Mouse (Mus musculus) gastrocnemius, postnatal 14 days (tissue): Measurements from ENCODE around the gene Bcar1. TPM values are rescaled to one million over a fixed set of nuclear protein-coding genes. Genes with fewer than 3 reads are reported as not detected.

Experiments used
- DNase-seq: peaks from one replicate; pipeline ENCODE4 v3.0.0; 2021; ENCODE audit warnings: mixed read lengths
- intact Hi-C: fragments of 180-260 bp; cut with DNase I; formaldehyde crosslinking; loops from one replicate; pipeline ENCODE4 v1.15.1; 2025; ENCODE audit warnings: low total_unique reads
- total RNA-seq, 2 experiments: library from RNA; stranded (reverse); gene quantifications; 2 replicates each; pipeline ENCODE4 v1.2.3; 2021

Bcar1 gene
- total RNA-seq, 2 experiments from 2014 or later = 15.5 to 17.4 TPM

GRCm38 (mm10) chr8:111726102-111726900 lies 17.3 kb downstream of the Bcar1 start:
- DNase-seq = peak; percentile 86
- intact Hi-C loops = no loop called here

- intact Hi-C loops = no loop called here
- DNase-seq = no peak
Measured at GRCm38 (mm10) chr8:111725341-111725740, 18.3 kb downstream of the Bcar1 start.

DNA sequence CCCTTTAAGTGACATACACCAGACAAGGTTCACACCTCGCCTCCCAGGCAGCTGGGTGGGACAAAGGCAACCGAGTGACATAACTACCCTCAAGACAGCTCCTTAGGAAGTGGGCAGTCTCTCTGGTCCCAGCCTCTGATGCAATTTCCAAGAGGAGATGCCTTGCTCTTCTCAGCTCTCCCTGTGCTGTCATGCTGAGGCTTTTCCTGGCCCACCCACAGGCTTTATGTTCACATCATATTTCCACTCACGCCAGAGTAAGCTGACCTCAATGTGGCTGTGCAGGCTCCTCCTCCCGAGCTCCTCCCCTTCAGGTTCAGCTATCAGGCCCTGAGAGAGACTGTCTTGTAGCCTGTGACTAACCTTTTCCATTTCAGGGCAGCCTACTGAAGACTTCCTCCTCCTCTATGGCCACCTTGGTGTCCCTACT lies 23.5 kb downstream of the Bcar1 start:
- intact Hi-C loops = no loop called here

GRCm38 (mm10) chr8:111718937-111719336 lies 24.7 kb downstream of the Bcar1 start:
- intact Hi-C loops = no loop called here
- DNase-seq = peak; percentile 3

More for the DNA sequence above, 23.5 kb downstream of the Bcar1 start:
- DNase-seq = peak; percentile 1

GRCm38 (mm10) chr8:111717866-111718265 lies 25.7 kb downstream of the Bcar1 start:
- intact Hi-C loops = no loop called here
- DNase-seq = peak; percentile 56

- no peak for DNase-seq
- intact Hi-C loops = no loop called here
Measured at GRCm38 (mm10) chr8:111717488-111717792, 26.2 kb downstream of the Bcar1 start.

DNA sequence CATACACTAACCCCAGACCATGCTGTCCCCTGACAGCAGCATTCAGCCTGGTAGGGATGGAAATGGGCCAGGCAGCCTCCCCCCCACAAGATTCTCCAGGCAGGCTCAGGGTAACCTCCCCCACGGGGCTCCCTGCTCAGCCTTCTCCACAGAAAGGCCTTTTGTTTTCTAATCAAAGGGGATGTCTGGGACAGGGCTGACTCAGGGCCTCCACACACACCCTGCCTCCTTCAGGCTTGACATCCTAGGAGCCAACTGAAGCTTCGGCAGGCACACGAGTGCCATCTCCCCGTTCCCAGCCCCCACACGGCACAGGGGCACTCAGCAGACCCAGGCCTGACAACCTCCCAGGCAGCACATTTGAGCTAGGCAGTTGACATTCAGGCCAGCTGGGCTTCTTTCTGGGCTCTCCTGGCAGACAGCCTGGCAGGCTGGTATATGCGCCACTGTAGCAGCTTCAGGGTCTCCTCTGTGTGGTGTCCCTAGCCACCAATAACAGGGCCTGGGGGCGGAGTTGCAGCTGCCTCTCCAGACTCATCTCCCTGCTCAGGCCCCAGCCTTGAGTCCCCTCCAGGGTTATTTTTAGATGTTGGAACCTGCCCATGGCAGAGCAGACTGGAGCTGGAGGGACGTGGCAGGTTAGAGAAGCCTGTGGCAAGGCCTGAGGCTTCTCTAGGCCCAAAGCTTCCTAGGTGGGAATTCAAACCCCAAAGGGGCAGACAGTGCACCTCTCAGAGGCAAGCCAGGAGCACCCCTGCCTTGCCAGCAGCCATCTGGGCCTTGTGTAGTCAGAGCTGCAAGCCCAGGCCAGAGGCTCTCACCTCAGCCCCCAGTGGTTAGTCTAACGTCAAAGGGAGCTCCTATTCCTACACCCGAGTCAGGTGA lies 26.8 kb downstream of the Bcar1 start:
- DNase-seq = peak; percentile 89
- intact Hi-C loops = no loop called here

DNA sequence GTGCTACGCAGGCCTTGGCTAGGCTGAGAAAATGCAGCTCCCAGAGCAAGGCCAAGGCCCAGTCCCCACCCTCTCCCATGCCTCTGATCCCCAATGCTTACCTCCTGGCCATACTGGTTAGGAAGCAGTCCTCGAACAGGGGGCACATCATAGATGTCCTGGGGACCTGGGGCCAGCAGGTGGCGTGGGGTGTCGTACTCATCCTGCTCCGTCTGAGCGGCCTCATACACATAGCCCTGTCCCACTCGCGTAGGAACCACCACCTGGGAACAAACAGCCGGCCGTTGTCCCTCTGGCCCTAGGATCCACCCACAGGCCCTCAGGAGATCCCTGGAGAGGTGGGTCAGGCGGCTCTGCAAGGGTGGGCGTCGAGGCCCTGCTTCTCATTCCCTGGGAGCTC lies 28.1 kb downstream of the Bcar1 start:
- DNase-seq = no peak
- intact Hi-C loops = no loop called here

DNA sequence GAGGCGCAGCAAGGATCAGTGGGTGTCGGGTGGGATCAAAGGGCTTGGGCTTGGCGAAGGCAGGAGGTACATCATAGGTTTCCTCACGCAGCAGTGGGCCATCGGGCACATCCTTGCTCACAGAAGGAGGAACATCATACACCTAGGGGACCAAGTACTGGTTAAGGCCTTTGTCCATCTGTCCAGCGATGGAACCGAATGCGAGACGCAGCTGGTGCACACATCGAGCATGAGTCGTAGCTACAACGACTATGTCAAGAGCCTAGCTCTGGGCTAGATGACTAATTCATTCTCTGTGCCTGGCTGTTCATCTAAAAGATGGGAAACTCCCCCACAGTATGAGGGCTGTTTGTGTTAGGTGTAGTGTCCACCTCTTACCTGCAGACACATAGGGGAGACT lies 29.3 kb downstream of the Bcar1 start:
- intact Hi-C loops = loop anchor here (5.0 kb wide), 1 partner anchor 113 kb away; no protein-coding TSS in a partner anchor
- no peak for DNase-seq

GRCm38 (mm10) chr8:111713817-111714216 lies 29.8 kb downstream of the Bcar1 start:
- intact Hi-C loops = loop anchor here (5.0 kb wide), 1 partner anchor 113 kb away; no protein-coding TSS in a partner anchor
- DNase-seq = no peak

DNA sequence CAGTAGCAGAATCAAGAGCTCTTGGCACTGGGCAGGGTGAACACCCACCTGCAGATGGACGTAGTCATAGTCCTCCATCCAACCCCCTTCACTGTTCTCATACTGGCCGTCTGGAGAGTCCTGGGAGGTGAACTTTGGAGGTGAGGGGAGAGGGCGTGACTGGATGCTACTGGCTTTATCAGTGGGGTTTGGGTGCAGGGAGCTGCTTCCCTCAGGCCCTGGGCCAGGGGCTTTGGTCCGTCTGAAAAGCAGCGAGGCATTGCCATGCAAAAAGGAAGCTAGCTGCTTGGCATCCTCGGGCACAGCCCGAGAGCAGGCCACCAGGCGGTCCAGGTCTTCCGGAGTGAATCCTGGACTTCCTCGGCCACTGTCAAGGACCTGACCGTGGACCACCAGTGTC lies 30.3 kb downstream of the Bcar1 start:
- no peak for DNase-seq
- intact Hi-C loops = loop anchor here (5.0 kb wide), 1 partner anchor 114 kb away; no protein-coding TSS in a partner anchor

- intact Hi-C loops = loop anchor here (5.0 kb wide), 1 partner anchor 115 kb away; no protein-coding TSS in a partner anchor
- peak; percentile 79 for DNase-seq
Measured at GRCm38 (mm10) chr8:111712588-111712987, 31.0 kb downstream of the Bcar1 start.

GRCm38 (mm10) chr8:111712135-111712534 lies 31.5 kb downstream of the Bcar1 start:
- intact Hi-C loops = loop anchor here (5.0 kb wide), 1 partner anchor 115 kb away; no protein-coding TSS in a partner anchor
- DNase-seq = no peak

DNA sequence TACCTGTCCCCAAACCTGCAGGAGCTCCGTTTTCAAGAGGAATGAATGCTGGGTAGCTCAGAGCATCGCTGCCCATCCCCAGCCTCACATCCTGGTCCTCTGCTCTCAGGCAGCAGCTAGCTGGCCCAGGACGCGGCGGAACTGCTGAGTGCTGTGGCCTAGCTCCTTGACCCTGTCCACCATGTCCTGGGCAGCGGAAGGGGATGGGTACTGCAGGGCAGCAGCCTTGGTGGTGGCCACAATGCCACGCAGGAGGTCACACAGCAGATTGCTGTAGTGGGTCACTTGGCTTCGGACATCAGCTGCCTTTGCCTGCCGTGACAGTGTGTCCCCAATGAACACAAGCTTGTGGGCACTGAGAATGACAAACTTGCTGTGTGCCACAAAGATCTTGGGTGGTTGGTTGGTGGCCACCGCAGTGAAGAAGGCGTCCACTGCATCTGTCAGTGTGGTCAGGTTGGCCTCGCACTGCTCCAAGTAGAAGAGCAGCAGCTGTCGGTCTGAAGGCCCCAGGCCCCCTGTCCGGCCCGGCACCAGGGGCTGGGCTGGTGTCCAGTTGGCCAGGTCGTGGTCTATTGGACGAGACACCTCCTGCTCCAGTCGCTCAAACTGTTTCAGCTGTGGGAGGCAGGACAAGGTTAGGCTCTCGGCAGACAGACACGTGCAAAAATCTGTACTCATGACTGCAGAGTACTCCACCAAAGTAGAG lies 32.7 kb downstream of the Bcar1 start:
- intact Hi-C loops = loop anchor here (5.0 kb wide), 1 partner anchor 116 kb away; no protein-coding TSS in a partner anchor
- DNase-seq = peak; percentile 62

GRCm38 (mm10) chr8:111709223-111709622 lies 34.4 kb downstream of the Bcar1 start:
- intact Hi-C loops = no loop called here
- DNase-seq = no peak

- DNase-seq = no peak
- intact Hi-C loops = no loop called here
Measured at GRCm38 (mm10) chr8:111708265-111708664, 35.3 kb downstream of the Bcar1 start.

DNA sequence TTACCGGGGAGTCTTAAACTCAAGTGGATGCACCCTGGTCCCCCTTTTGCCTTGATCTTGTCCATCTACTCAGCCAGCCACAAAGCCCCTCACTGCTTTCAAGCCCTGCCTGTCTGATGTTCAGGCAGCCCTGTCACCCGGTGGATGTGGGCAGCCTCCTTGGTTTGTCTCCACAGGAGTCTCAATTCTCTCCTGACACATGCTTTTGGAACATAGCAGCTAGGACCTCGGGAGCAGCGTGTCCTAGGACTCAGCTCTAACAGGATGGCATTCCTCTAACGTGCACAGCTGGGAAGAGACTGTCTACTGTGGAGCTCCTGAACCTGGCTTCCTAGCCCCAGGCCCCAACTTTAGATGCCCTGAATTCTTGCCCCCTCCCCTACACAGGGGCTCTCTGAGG lies 37.9 kb downstream of the Bcar1 start:
- intact Hi-C loops = no loop called here
- DNase-seq = no peak

DNA sequence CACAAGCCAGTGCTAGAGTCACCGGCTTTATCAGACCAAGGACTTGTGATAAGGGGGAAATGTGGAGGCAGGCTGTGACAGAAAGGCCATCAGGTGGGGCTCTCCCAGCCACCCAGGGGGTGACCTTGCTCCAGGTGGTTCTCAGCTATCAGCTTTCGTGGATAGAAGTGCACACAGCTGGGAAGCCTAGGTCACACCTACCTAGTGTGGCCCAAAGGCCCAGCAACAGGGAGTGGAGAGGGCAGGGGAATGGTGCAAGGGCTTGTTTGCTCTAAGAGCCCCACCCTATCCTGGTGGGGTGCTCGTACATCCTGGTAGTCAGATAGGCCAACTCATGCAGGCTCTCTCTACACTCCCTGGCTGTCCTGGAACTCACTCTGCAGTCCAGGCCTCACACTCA lies 38.4 kb downstream of the Bcar1 start:
- DNase-seq = no peak
- intact Hi-C loops = no loop called here

- no peak for DNase-seq
- intact Hi-C loops = no loop called here
Measured at GRCm38 (mm10) chr8:111704585-111704984, 39.0 kb downstream of the Bcar1 start.

DNA sequence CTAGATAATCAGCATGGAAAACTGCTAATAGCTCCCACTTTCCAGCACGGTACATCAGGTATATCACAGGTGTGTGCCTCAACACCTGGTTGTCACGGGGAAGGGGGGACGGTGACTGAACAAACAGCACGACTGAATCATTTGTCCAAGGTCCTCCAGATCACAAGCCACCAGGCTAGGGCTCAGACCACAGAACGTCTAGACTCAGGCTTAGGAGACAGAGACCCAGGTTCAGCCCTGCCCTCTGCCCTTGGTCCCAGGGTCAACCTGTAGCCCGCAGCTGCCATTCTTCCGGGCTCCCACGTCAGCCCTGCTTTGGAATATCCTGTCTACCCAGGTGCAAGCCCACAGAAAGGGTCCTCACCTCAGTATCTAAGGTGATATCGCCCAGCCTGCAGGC lies 42.2 kb downstream of the Bcar1 start:
- intact Hi-C loops = no loop called here
- DNase-seq = no peak
